Mouse (Mus musculus) gastrocnemius, adult 2 months (tissue): ENCODE data around the gene Rec114. TPM values are rescaled to one million over a fixed set of nuclear protein-coding genes. Genes with fewer than 3 reads are reported as not detected.

Source experiments
- DNase-seq: peaks from one replicate; pipeline ENCODE4 v3.0.0; 2022
- H3K27ac ChIP-seq: fragments of 200-600 bp; 2 replicates; pipeline ENCODE4 v1.8.1; 2022; ENCODE audit warnings: mild to moderate bottlenecking
- H3K4me3 ChIP-seq: fragments of 200-600 bp; 2 replicates; pipeline ENCODE4 v1.8.1; 2022; ENCODE audit warnings: mild to moderate bottlenecking, moderate library complexity
- CTCF ChIP-seq: fragments of 200-600 bp; IDR thresholded peaks from 2 replicates; pipeline ENCODE4 v1.8.1; 2022; ENCODE audit warnings: antibody characterized with exemption, mild to moderate bottlenecking, moderate library complexity
- intact Hi-C: fragments of 180-260 bp; cut with DNase I; formaldehyde crosslinking; loops from one replicate; pipeline ENCODE4 v1.15.1; 2025
- total RNA-seq, 2 experiments: library from RNA; stranded (reverse); gene quantifications; 2 replicates each; pipeline ENCODE4 v1.2.3; 2021

Gene Rec114
- total RNA-seq, 2 experiments from 2014 or later, result not detected

GRCm38 (mm10) chr9:58654494-58654893 is 89.3 kb downstream of the Rec114 start:
- TF ChIP-seq CTCF, result no peak
- H3K27ac ChIP-seq, result no peak overlapping the region
- intact Hi-C loops, result no loop called here
- no peak for DNase-seq
- no peak overlapping the region for H3K4me3 ChIP-seq

DNA sequence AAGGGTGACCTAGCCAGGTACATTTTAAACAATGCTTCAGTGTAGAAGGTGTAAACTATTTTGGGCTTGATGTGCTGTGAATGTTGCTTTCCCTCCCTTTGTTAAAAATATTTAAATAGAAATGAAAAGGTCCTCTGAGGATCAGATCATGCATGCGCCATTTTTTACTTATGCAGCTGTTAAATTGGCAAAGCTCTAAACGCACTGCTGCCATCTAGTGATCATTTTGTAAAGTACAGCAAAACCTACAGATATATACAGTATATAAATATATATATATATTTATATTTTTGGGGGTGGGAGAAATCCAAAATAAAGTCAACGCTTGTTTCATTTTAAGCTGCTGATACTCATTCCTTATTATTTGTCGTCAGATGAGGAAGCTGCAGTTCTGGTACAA is 91.8 kb downstream of the Rec114 start:
- TF ChIP-seq CTCF, result peak; percentile 78
- no peak for DNase-seq
- intact Hi-C loops, result loop anchor here (1.0 kb wide), 1 partner anchor 110 kb away; no protein-coding TSS in a partner anchor

DNA sequence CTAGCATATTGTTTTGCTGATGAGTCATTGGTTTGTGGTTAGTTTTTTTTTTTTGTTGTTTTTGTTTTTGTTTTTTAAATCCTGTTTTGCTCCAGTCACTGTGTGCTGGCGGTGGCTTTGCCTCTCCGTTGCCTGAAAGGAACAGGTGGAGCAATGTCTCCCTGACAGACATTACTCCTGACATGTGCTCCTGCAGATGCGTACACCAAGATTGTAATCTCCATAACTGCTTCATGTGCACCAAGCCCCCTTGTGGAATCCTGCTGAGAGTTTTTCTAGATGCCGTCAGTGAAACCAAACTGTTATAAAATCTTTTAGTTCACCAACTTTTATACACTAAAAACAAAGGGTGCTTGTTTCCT is 94.5 kb downstream of the Rec114 start:
- no peak for DNase-seq
- Histone ChIP-seq H3K27ac (0 out of 2 replicates have a peak overlapping the region, but pooled peaks have one; percentile 36), H3K4me3 (no peak overlapping the region)
- intact Hi-C loops, result no loop called here
- TF ChIP-seq CTCF, result no peak

More for the DNA sequence above, 91.8 kb downstream of the Rec114 start:
- Histone ChIP-seq H3K27ac (no peak overlapping the region), H3K4me3 (no peak overlapping the region)

GRCm38 (mm10) chr9:58648406-58649264 is 95.1 kb downstream of the Rec114 start:
- Histone ChIP-seq H3K4me3 (no peak overlapping the region), H3K27ac (peak overlapping the region; percentile 36; the same call in 1 of the 2 replicates)
- intact Hi-C loops, result no loop called here
- no peak for DNase-seq
- no peak for TF ChIP-seq CTCF

DNA sequence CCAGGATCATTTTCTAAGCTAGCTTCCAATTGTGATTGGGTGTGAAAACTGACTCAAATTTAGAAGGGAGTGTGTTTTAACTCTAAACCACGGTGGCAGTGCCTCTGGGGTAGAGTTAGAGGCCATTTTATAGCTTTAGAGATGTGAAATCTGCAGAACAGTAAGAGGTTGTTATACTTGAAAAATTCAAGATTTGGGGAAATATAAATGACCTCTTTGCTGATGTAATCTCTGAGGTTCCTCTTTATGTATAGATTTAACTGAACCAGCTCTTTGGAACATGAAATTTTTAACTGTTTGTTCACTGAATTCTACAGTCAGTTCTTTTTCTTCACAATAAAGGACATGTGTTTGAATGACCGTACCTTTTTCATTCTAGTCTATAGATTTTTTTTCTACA is 113.3 kb downstream of the Rec114 start:
- DNase-seq, result no peak
- intact Hi-C loops, result no loop called here
- Histone ChIP-seq H3K27ac (no peak overlapping the region), H3K4me3 (no peak overlapping the region)
- TF ChIP-seq CTCF, result no peak

GRCm38 (mm10) chr9:58627197-58627596 is 116.6 kb downstream of the Rec114 start:
- intact Hi-C loops, result no loop called here

DNA sequence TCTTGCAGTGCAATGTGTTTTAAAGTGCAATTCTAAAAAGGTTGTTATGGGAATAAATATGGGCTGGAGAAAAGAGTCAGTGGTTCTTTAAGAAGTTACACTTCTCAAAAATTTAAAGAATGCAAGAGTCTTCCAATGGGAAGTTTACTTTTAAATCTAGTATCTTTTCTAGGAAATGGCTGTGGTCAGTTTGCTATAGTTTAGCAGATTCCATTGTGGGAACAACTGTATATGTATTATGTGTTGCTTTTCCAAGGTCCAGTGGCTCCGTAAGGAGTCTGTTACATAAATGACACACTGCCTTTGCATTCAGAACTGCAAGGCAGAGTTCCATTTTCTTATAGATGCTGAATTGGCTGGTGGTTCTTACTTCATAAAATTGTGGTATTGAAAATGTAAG is 120.8 kb downstream of the Rec114 start:
- H3K4me3 ChIP-seq, result no peak overlapping the region
- intact Hi-C loops, result no loop called here
- no peak overlapping the region for H3K27ac ChIP-seq
- DNase-seq, result no peak
- no peak for TF ChIP-seq CTCF

More at GRCm38 (mm10) chr9:58627197-58627596, 116.6 kb downstream of the Rec114 start:
- H3K27ac ChIP-seq, result no peak overlapping the region
- no peak overlapping the region for H3K4me3 ChIP-seq
- DNase-seq, result no peak
- no peak for TF ChIP-seq CTCF

DNA sequence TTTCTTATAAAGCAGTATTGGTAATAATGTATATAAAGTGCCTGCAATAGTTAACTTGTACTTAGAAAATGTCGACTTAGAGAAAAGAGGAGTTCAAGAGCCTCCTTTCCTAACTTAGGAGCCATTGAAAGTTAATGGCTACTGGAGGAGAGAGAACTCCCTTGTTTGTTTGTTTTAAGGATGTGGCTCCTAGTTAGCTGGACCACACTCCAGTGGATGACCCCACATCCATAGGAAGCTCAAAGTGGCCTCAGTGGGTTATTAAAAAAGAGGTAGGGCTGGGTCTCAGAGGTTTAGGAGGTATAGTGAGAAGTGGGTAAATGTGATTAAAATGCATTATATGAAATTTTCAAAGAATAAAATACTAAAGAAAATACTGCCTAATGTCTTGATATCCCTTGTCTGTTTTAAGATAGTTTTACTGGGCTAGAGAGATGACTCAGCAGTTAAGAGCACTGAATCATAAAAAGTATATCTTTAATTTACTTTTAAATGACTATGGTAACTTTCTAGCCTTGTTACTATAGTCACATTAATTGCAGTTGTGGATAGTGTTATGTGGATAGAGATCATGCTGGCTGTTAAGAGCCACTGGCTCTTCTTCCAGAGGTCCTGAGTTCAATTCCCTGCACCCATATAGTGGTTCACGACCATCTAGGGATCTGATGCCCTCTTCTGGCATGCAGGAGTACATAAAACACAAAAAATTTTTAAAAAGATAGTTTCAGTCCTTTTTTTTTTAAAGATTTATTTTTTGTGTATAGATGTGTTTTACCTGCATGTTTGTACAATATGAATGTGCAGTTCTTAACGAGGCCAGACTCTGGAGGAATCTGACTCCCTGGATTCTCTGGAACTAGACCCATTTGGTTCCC is 128.5 kb downstream of the Rec114 start:
- Histone ChIP-seq H3K27ac (no peak overlapping the region), H3K4me3 (no peak overlapping the region)
- intact Hi-C loops, result loop anchor here (5.0 kb wide), 1 partner anchor 33 kb away; the partner anchor contains the start of gene Nptn
- DNase-seq, result no peak
- peak; percentile 20; the same call in 1 of the 2 replicates for TF ChIP-seq CTCF

DNA sequence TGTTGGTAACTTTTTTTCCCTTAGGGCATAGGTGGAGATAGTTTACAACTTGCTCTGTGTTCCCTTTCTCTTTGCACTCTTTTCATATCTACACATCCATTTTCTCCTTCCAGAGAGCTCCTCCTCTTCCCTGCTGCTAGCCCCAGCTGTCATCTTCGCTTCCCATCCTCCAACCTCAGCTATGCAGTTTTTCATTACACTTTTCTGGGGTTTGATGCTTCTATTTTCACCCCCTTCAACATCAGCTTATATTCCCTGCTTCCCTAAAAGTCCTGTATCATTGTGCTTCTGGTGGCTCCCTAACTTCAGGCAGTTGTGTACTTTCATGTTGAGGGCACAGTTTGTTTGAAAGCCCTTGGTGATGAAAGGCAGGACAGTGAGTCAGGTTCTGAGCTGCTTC is 130.0 kb downstream of the Rec114 start:
- Histone ChIP-seq H3K27ac (peak overlapping the region; percentile 21), H3K4me3 (no peak overlapping the region)
- DNase-seq, result no peak
- no peak for TF ChIP-seq CTCF
- intact Hi-C loops, result no loop called here

Other genes with a start within 250 kb of the Rec114 start
- gene Cd276, start 188.5 kb downstream of the Rec114 start, total RNA-seq, result 10 to 100 TPM in 1 of 2 experiments, 1 to 10 TPM in 1; 9.2 to 10.2 TPM
- 100 to 1,000 TPM; 102 to 114 TPM for gene Nptn, start 161.7 kb downstream of the Rec114 start, total RNA-seq
- gene Hcn4, start 79.4 kb upstream of the Rec114 start, total RNA-seq, result 1 to 10 TPM; 1.5 to 2.3 TPM